Mouse (Mus musculus) cerebellum, postnatal 25 days (tissue): Measurements from ENCODE around the gene Ncor2.

ENCODE experiments used
- DNase-seq, 2 experiments: peaks; one replicate each; pipeline ENCODE4 v3.0.0; 2021; ENCODE audit warnings: mixed read lengths in 2 of 2

Ncor2 gene

GRCm38 (mm10) chr5:125085097-125085617, 93.9 kb downstream of the Ncor2 start:
- peak in 1 of 2 experiments; percentile 38 for DNase-seq

GRCm38 (mm10) chr5:125083674-125084073, 95.3 kb downstream of the Ncor2 start:
- no peak for DNase-seq

- peak; percentile 88 to 91 for DNase-seq
Observed at GRCm38 (mm10) chr5:125081318-125082101, 97.5 kb downstream of the Ncor2 start.

- DNase-seq: peak in 1 of 2 experiments; percentile 36
Observed at GRCm38 (mm10) chr5:125080787-125081317, 98.2 kb downstream of the Ncor2 start.

- DNase-seq: no peak
Observed at GRCm38 (mm10) chr5:125080352-125080751, 98.7 kb downstream of the Ncor2 start.

GRCm38 (mm10) chr5:125078220-125078619, 100.8 kb downstream of the Ncor2 start:
- DNase-seq: no peak

- no peak for DNase-seq
Observed at GRCm38 (mm10) chr5:125076183-125076582, 102.8 kb downstream of the Ncor2 start.

- peak in 1 of 2 experiments; percentile 31 for DNase-seq
Observed at GRCm38 (mm10) chr5:125074571-125075171, 104.3 kb downstream of the Ncor2 start.

- peak in 1 of 2 experiments; percentile 47 for DNase-seq
Observed at GRCm38 (mm10) chr5:125073896-125074295, 105.1 kb downstream of the Ncor2 start.

GRCm38 (mm10) chr5:125073335-125073734, 105.7 kb downstream of the Ncor2 start:
- DNase-seq: no peak

- no peak for DNase-seq
Observed at GRCm38 (mm10) chr5:125072425-125072824, 106.6 kb downstream of the Ncor2 start.

GRCm38 (mm10) chr5:125071919-125072318, 107.1 kb downstream of the Ncor2 start:
- DNase-seq: no peak

- peak; percentile 57 to 71 for DNase-seq
Observed at GRCm38 (mm10) chr5:125070399-125070798, 108.6 kb downstream of the Ncor2 start.

- no peak for DNase-seq
Observed at GRCm38 (mm10) chr5:125069916-125070315, 109.1 kb downstream of the Ncor2 start.

GRCm38 (mm10) chr5:125069426-125069825, 109.6 kb downstream of the Ncor2 start:
- DNase-seq: no peak

- DNase-seq: no peak
Observed at GRCm38 (mm10) chr5:125068371-125068951, 110.6 kb downstream of the Ncor2 start.

- DNase-seq: no peak
Observed at GRCm38 (mm10) chr5:125067673-125068072, 111.3 kb downstream of the Ncor2 start.

- peak; percentile 87 to 92 for DNase-seq
Observed at GRCm38 (mm10) chr5:125066479-125067471, 112.2 kb downstream of the Ncor2 start.

GRCm38 (mm10) chr5:125063015-125063414, 116.0 kb downstream of the Ncor2 start:
- peak; percentile 56 to 69 for DNase-seq

GRCm38 (mm10) chr5:125058267-125058668, 120.8 kb downstream of the Ncor2 start:
- DNase-seq: peak; percentile 82 to 90

- peak; percentile 39 to 45 for DNase-seq
Observed at GRCm38 (mm10) chr5:125057555-125058266, 121.3 kb downstream of the Ncor2 start.
